Mouse (Mus musculus) B cell, adult 67 days (primary cell): ENCODE data around the gene Upf1. TPM values are rescaled to one million over a fixed set of nuclear protein-coding genes. Genes with fewer than 3 reads are reported as not detected.

Source experiments
- total RNA-seq, 2 experiments: library from RNA; stranded (reverse); gene quantifications; 4 replicates each; pipeline ENCODE4 v1.2.4; 2023

The Upf1 gene
- total RNA-seq: 10 to 100 TPM; 71.0 to 78.4 TPM

DNA sequence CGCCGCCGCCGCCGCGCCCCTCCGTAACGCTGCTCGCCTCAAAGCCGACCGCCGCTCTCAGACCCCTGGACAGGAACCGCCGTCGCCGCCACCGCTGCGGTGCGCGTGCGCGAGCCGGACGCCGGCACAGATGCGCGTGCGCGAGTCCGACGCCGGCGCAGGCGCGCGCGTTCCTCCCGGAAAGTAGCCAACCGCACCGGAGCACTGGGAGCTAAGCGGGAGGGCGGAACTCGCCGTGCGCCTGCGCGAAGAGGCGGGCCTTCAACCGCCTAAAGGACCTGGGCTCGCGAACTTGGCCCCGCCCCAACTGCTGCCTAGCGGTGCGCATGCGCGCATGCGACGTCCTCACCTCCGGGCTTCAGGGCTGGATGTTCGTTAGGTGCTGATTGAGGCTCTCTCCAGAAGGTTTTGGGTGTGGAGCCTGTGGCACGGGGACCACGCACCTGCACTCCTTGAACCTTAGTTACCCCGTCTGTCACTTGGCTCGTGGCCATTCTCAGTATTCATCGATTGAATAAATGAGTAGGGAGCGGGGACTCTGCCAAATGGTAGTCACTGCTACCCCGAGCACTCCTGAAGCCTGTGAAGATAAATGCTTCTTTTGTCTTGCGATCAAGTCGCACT lies at the start of gene Upf1:
Upf1 (minus strand) TSS at position 85 of the 624 bp plus-strand sequence.

GRCm38 (mm10) chr8:70373397-70374317 lies 20.6 kb upstream of the Upf1 start, which contains the start of gene Comp:
Gene Comp (plus strand): TSS chr8:70373558.

GRCm38 (mm10) chr8:70329124-70329834 lies 23.8 kb downstream of the Upf1 start, which contains the start of gene Gdf1:
Gene Gdf1 (plus strand): TSS chr8:70329817.

DNA sequence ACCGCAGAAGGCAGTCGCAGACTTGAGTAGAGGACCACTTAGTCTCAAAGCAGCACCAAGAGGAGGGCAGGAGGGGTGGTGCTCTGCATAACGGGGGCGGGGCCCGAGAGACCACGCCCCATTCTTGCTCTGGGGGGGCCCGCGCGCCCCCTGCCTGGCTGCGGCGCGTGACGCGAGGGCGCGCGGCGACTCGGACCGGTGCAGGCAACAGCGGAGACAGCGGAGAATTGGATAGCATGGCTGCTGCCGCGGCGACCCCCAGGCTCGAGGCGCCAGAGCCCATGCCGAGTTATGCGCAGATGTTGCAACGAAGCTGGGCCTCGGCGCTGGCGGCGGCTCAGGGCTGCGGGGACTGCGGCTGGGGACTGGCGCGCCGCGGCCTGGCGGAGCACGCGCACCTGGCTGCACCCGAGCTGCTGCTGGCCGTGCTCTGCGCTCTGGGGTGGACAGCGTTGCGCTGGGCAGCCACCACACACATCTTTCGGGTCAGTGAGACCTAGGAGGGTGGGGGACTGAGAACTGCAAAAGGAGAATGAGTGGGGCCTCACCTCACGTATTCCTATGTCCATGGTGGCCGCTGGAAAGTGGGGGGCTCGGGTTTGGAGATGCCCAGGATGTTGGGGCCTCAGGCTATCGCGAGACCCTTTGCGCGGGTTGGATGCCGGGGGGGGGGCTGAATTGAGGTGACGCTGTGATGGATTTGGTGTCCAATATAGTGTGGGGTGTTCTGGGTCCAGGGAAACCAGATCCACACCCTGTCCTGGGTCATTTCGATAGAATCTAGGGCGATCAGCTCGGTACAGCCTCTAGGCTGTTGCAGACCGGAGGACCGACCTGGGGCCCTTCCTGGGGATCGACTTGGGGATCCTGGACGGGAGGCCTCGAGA lies 37.2 kb downstream of the Upf1 start, which contains the start of gene Cers1:
Cers1 (plus strand) TSS at position 152 of the 887 bp plus-strand sequence.

GRCm38 (mm10) chr8:70302358-70302890 lies 50.7 kb downstream of the Upf1 start, which contains the start of the genes Ddx49 and Cope:
Gene Ddx49 (minus strand): TSS chr8:70302489.
Gene Cope (plus strand): TSS chr8:70302518.

DNA sequence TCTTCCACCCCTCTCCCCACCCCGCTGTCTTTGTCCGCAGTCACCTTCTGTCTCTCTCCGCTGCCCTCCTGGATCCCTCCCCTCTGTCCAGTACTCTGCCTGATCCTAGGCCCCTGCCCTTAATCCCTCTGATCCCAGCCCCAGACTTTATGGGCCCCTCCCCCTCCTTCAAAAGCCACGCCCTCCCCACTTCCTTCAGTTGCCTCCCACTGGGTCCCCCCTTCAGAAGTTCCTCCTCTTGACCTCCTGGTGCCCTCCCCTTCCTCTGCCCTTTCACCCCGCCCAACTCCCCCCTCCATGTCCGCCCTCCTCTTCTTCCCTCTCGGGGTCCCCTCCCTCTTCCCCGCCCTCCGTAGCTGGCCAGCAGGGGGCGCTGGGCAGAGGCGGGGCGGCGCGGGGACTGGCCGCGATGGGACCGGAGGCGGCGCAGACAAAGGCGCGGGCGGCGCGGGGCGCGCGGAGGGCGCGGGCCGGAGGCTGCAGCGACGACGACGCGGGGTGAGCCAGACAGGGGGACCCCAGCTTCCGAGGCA lies 70.4 kb downstream of the Upf1 start, which contains the start of gene Homer3:
Homer3 (plus strand) TSS at position 225 of the 533 bp plus-strand sequence.

Other genes starting within 250 kb of the Upf1 start
- gene Ncan, start 232.4 kb downstream of the Upf1 start, total RNA-seq: under 1 TPM in 1 of 2 experiments, not detected in 1; 0.17 TPM
- 10 to 100 TPM; 29.9 to 33.8 TPM for gene Nr2c2ap, start 221.9 kb downstream of the Upf1 start, total RNA-seq
- 10 to 100 TPM; 35.2 to 37.1 TPM for gene Rfxank, start 214.1 kb downstream of the Upf1 start, total RNA-seq
- 10 to 100 TPM; 61.0 to 62.8 TPM for gene Borcs8, start 213.8 kb downstream of the Upf1 start, total RNA-seq
- gene Mef2b, start 213.6 kb downstream of the Upf1 start, total RNA-seq: 1 to 10 TPM; 2.8 to 3.5 TPM
- 10 to 100 TPM; 42.8 to 48.4 TPM for gene Tmem161a, start 180.9 kb downstream of the Upf1 start, total RNA-seq
- 1 to 10 TPM; 8.1 to 9.4 TPM for gene Slc25a42, start 141.0 kb downstream of the Upf1 start, total RNA-seq
- gene Sugp2, start 119.1 kb downstream of the Upf1 start, total RNA-seq: 10 to 100 TPM; 95.5 to 95.6 TPM
- gene Armc6, start 118.8 kb downstream of the Upf1 start, total RNA-seq: 10 to 100 TPM; 11.3 to 15.3 TPM
- gene Homer3, start 70.5 kb downstream of the Upf1 start, total RNA-seq: 10 to 100 TPM in 1 of 2 experiments, 1 to 10 TPM in 1; 9.6 to 13.6 TPM
- 10 to 100 TPM; 57.6 to 88.0 TPM for gene Ddx49, start 50.8 kb downstream of the Upf1 start, total RNA-seq
- gene Cope, start 50.8 kb downstream of the Upf1 start, total RNA-seq: 100 to 1,000 TPM; 101 to 134 TPM
- gene Cers1, start 37.5 kb downstream of the Upf1 start, total RNA-seq: not detected
- not detected for gene Gdf1, start 23.5 kb downstream of the Upf1 start, total RNA-seq
- gene Comp, start 20.3 kb upstream of the Upf1 start, total RNA-seq: not detected
- gene Crtc1, start 86.3 kb upstream of the Upf1 start, total RNA-seq: 10 to 100 TPM; 22.2 to 22.4 TPM
- gene Klhl26, start 123.7 kb upstream of the Upf1 start, total RNA-seq: 10 to 100 TPM in 1 of 2 experiments, 1 to 10 TPM in 1; 8.7 to 11.8 TPM
- not detected for gene Tmem59l, start 134.1 kb upstream of the Upf1 start, total RNA-seq
- gene Crlf1, start 139.9 kb upstream of the Upf1 start, total RNA-seq: under 1 TPM in 1 of 2 experiments, not detected in 1; 0.44 TPM
- gene Rex1bd, start 153.5 kb upstream of the Upf1 start, total RNA-seq: 10 to 100 TPM; 37.6 to 48.4 TPM
- 1,000 to 10,000 TPM; 2,722 to 2,902 TPM for gene Uba52, start 157.5 kb upstream of the Upf1 start, total RNA-seq
- gene Fkbp8, start 174.4 kb upstream of the Upf1 start, total RNA-seq: 100 to 1,000 TPM; 269 TPM
- 10 to 100 TPM; 60.6 to 70.4 TPM for gene Kxd1, start 174.7 kb upstream of the Upf1 start, total RNA-seq
- 10 to 100 TPM; 28.8 to 33.6 TPM for gene Ell, start 186.2 kb upstream of the Upf1 start, total RNA-seq
- gene Isyna1, start 241.1 kb upstream of the Upf1 start, total RNA-seq: 10 to 100 TPM; 91.5 to 93.5 TPM